Mouse (Mus musculus) hindbrain, embryonic 12.5 days (tissue): ENCODE results near the gene Lrrc26. TPM values are rescaled to one million over a fixed set of nuclear protein-coding genes. Genes with fewer than 3 reads are reported as not detected.
"Not testable (repeated sequence)": the region's sequence is repeated elsewhere in the genome, so short reads cannot be mapped to it uniquely, and the experiment has no call there.

ENCODE experiments used
- ATAC-seq: fragments of 200-750 bp; cut with Nextera tagmentation; 2 replicates; pipeline ENCODE4 v1.8.0; 2017; ENCODE audit warnings: moderate TSS enrichment; ENCODE audit not compliant: low FRiP score
- H3K27ac ChIP-seq: fragments of 300-500 bp; sonication (generic); 2 replicates; pipeline ENCODE4 v1.5.1; 2016; ENCODE audit warnings: mild to moderate bottlenecking
- H3K27me3 ChIP-seq: fragments of 300-500 bp; sonication (generic); 2 replicates; pipeline ENCODE4 v1.6.1; 2016; ENCODE audit warnings: mild to moderate bottlenecking
- H3K36me3 ChIP-seq: fragments of 300-500 bp; sonication (generic); 2 replicates; pipeline ENCODE4 v1.6.1; 2016; ENCODE audit warnings: mild to moderate bottlenecking
- H3K4me1 ChIP-seq: fragments of 300-500 bp; sonication (generic); 2 replicates; pipeline ENCODE4 v1.6.1; 2016
- H3K4me2 ChIP-seq: fragments of 300-500 bp; sonication (generic); replicated peaks from 2 replicates; pipeline ENCODE4 v1.6.1; 2016; ENCODE audit warnings: mild to moderate bottlenecking
- H3K4me3 ChIP-seq: fragments of 300-500 bp; sonication (generic); 2 replicates; pipeline ENCODE4 v1.5.1; 2016; ENCODE audit warnings: mild to moderate bottlenecking
- H3K9ac ChIP-seq: fragments of 300-500 bp; sonication (generic); 2 replicates; pipeline ENCODE4 v1.6.1; 2016; ENCODE audit warnings: mild to moderate bottlenecking, moderate library complexity
- H3K9me3 ChIP-seq: fragments of 300-500 bp; sonication (generic); replicated peaks from 2 replicates; pipeline ENCODE4 v1.6.1; 2016; ENCODE audit warnings: mild to moderate bottlenecking
- WGBS: fragments of 180-500 bp; shearing (Covaris S2); methylation state at CpG from one replicate; pipeline ENCODE4 v1.1.7; 2016; 5-methylcytosine and 5-hydroxymethylcytosine counted together
- polyA plus RNA-seq: library from polyadenylated mRNA; unstranded; fragments of >200 nt; fragmentation: Nextera tagmentation; extraction: Ambion mirVana; gene quantifications from 2 replicates; pipeline ENCODE4 v1.2.1, GENCODE M21; 2016

Lrrc26 gene
- polyA plus RNA-seq, 1 experiment from 2014 or later = not detected

DNA sequence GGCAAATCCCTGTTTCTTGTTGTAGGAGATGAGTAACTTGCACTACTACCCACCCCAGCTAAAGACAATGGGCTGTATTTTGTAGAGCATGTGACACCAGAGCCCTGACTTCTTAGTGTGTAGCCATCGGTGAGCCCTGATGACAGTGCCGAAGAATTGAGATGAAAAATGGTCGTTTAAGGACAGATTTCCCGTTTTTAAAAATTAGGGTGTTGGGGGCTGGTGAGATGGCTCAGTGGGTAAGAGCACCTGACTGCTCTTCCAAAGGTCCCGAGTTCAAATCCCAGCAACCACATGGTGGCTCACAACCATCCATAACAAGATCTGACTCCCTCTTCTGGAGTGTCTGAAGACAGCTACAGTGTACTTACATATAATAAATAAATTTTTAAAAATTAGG is 32.5 kb upstream of the Lrrc26 start:
- H3K27ac ChIP-seq, H3K9me3 ChIP-seq, H3K36me3 ChIP-seq, H3K9ac ChIP-seq, H3K4me2 ChIP-seq, H3K4me3 ChIP-seq, ATAC-seq, H3K27me3 ChIP-seq: not testable (repeated sequence)
- peaks cover 19% of the 10 kb centered on the region for H3K4me1 ChIP-seq
- WGBS = 85% methylated on average over 5 of the region's 5 CpGs

GRCm38 (mm10) chr2:25258887-25259286 is 30.8 kb upstream of the Lrrc26 start:
- Histone ChIP-seq H3K4me1 (peaks cover 28% of the 10 kb centered on the region), H3K9me3 (no peaks in the 10 kb centered on the region), H3K27ac (no peak overlapping the region), H3K36me3 (no peaks in the 10 kb centered on the region), H3K27me3 (peaks cover 10% of the 10 kb centered on the region), H3K4me2 (no peak overlapping the region), H3K9ac (no peak overlapping the region), H3K4me3 (no peak overlapping the region)
- 54% methylated on average over 2 of the region's 2 CpGs for whole genome bisulfite sequencing
- no peak for ATAC-seq

DNA sequence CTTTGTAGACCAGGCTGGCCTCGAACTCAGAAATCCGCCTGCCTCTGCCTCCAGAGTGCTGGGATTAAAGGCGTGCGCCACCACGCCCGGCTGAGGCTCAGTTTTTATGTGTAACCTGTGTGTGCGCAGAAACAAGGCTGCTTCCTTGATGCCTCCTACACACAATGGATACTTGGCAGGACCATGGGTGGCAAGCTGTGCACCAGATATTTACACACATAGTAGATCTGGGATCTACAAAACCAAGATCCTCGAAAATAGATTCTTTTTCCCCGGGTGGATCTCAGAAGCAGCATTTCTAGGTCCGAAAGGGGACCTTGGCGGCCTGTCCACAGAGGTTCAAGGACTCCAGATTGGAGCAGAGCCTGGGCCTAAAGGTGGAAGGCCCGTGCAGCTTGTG is 27.8 kb upstream of the Lrrc26 start:
- H3K27ac ChIP-seq = no peak overlapping the region
- no peaks in the 10 kb centered on the region for H3K36me3 ChIP-seq
- peaks cover 23% of the 10 kb centered on the region for H3K27me3 ChIP-seq
- WGBS = 48% methylated on average over 12 of the region's 12 CpGs
- 0 out of 2 replicates have a peak, but pooled peaks have one; percentile 3 for ATAC-seq
- H3K4me2 ChIP-seq = peak overlapping the region; percentile 99
- no peaks in the 10 kb centered on the region for H3K9me3 ChIP-seq
- H3K4me3 ChIP-seq = peak overlapping the region; percentile 62
- peaks cover 41% of the 10 kb centered on the region for H3K4me1 ChIP-seq
- peak overlapping the region; percentile 55 for H3K9ac ChIP-seq

- peak within 1 kb of the TSS; percentile 99 for H3K4me2 ChIP-seq
- peaks cover 46% of the 10 kb centered on the region for H3K4me1 ChIP-seq
- H3K4me3 ChIP-seq = peak within 1 kb of the TSS; percentile 62
- H3K36me3 ChIP-seq = no peaks in the 10 kb centered on the region
- peak; percentile 98 for ATAC-seq
- under 1% methylated on average over 39 of the region's 39 CpGs for WGBS
- H3K9me3 ChIP-seq = no peaks in the 10 kb centered on the region
- peak within 1 kb of the TSS; percentile 49 for H3K27ac ChIP-seq
- H3K27me3 ChIP-seq = peaks cover 23% of the 10 kb centered on the region
- peak within 1 kb of the TSS; percentile 73 for H3K9ac ChIP-seq
Measured at GRCm38 (mm10) chr2:25262291-25262767, 27.4 kb upstream of the Lrrc26 start, which contains the start of gene Tprn. Tprn (plus strand) TSS chr2:25262618.

DNA sequence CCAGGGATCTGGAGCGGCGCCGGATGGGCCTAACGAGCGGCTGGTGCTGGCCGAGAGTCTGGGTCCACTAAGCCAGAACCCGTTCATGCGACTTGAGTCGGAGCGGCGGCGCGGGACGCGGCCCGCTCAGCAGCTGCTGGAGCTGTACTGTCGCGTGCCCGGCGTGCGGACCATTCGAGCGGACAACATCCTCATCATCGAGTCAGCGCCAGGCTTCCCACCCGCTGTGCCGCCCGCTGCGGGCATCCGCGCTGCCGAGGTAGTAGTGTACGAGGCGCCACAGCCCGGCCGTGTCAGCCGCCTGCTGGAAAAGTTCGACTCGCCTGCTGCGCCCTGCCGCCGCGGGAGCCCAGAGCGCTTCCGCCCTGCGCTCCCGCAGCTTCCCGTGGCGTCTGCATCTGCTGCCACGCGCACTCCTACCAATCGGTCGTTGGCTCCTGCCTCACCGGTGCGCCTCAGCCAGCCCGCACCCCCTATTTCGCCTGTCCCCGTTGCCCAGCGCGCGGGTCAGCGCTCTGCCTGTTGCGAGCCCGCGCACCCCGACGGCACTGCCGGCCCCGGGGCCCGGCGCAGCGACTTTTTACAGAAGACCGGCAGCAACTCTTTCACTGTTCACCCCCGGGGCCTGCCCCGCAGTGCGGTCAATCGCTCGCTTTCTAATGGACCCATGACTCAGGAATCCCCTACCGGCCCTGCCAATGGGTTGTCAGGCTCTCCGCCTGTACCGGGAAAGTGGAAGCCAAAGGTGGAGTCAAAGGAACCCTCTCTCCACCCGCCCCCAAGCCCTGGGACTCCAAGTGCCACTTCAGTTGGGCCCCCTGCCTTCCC is 26.7 kb upstream of the Lrrc26 start:
- H3K9me3 ChIP-seq = no peaks in the 10 kb centered on the region
- H3K4me2 ChIP-seq = peak overlapping the region; percentile 99
- H3K4me1 ChIP-seq = peaks cover 52% of the 10 kb centered on the region
- ATAC-seq = peak; percentile 35
- under 1% methylated on average over 81 of the region's 82 CpGs for WGBS
- H3K36me3 ChIP-seq = no peaks in the 10 kb centered on the region
- H3K27me3 ChIP-seq = peaks cover 23% of the 10 kb centered on the region
- H3K4me3 ChIP-seq = peak overlapping the region; percentile 62
- H3K9ac ChIP-seq = peak overlapping the region; percentile 73
- H3K27ac ChIP-seq = peak overlapping the region; percentile 49

GRCm38 (mm10) chr2:25263623-25264285 is 26.0 kb upstream of the Lrrc26 start:
- Histone ChIP-seq H3K4me2 (peak overlapping the region; percentile 99), H3K4me3 (peak overlapping the region; percentile 62), H3K27ac (no peak overlapping the region), H3K27me3 (peaks cover 23% of the 10 kb centered on the region), H3K9ac (peak overlapping the region; percentile 73), H3K36me3 (0 out of 2 replicates have a peak, but pooled peaks cover 4% of the 10 kb centered on the region), H3K4me1 (peaks cover 52% of the 10 kb centered on the region), H3K9me3 (no peaks in the 10 kb centered on the region)
- no peak for ATAC-seq
- 20% methylated on average over 12 of the region's 12 CpGs for WGBS

DNA sequence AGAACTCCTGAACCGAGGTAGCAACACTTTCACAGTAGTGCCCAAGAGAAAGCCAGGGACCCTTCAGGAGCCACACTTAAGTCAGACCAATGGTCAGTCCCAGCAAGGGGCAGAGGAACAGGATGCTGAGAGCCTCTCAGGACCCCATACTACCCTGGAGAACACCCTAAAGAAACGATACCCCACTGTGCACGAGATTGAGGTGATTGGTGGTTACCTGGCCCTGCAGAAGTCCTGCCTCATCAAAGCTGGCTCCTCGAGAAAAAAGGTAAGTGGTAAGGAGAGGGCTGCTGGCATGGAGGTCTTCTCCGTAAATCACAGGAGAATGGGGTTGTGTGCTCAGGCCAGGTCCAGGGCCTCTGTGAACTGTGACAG is 25.4 kb upstream of the Lrrc26 start:
- Histone ChIP-seq H3K27me3 (peaks cover 23% of the 10 kb centered on the region), H3K4me3 (peak overlapping the region; percentile 62), H3K9me3 (no peaks in the 10 kb centered on the region), H3K36me3 (peaks cover 9% of the 10 kb centered on the region), H3K4me1 (peaks cover 52% of the 10 kb centered on the region), H3K9ac (peak overlapping the region; percentile 13; the same call in 1 of the 2 replicates), H3K27ac (no peak overlapping the region), H3K4me2 (peak overlapping the region; percentile 99)
- no peak for ATAC-seq
- WGBS = 83% methylated on average over 5 of the region's 5 CpGs

DNA sequence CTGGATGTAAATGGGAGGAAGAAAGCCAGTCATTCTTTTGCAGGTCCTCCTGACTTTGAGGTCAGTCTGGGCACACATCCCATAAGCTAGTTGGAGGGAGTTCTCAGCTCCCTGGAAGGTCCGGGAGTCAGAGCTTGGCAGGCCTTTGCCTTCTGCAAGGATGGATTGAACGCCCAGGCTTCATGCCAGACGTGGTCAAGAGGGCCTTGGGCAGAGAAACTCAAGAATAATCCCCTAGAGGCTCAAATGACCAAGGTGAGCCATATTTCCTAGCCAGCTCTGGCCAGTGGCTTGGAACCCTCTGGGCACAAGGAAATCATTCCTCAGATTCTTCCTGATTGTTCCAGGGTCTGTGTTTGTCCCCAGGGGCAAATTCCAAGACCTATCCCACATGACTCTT is 24.9 kb upstream of the Lrrc26 start:
- 74% methylated on average over 3 of the region's 3 CpGs for WGBS
- Histone ChIP-seq H3K9ac (0 out of 2 replicates have a peak overlapping the region, but pooled peaks have one; percentile 13), H3K4me1 (peaks cover 52% of the 10 kb centered on the region)

DNA sequence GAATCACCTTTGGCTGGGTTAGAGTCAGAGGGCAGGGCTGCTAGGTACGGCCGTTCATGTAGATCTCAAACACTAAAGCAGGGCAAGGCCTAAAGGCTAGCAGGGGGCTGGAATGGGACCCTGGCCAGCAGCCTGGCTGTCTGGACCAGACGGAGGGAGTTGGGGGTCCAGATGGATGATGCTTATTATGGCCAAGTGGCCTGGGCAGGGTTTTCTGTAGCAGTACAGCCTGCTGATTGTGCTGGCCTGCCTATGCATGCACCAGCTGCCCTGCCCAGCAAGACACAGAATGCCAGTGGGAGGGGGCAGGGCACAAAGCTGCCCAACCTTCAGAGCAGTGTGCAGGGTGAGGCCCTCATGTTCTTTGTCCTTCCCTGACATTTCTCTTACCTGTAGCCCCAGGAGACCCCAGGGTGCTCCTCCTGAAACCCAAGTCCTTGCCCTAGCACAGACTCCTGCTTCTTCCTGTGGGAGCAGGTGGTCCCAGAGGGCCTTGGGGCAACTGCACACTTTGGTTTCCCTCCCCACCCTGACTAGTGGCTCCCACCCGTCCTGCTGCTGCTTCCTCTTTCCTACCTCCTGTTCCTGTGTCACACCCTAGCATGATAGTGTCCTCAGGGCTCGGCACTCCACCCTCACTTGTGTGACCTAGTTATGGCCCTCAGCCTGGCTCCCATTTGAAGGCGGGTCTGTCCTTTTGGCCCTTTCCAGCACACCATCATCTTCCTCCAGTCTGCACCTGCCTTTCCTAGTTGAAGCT is 23.6 kb upstream of the Lrrc26 start:
- Histone ChIP-seq H3K4me1 (peaks cover 58% of the 10 kb centered on the region), H3K4me3 (no peak overlapping the region), H3K27ac (0 out of 2 replicates have a peak overlapping the region, but pooled peaks have one; percentile 8), H3K4me2 (peak overlapping the region; percentile 99), H3K9me3 (no peaks in the 10 kb centered on the region), H3K36me3 (peaks cover 19% of the 10 kb centered on the region), H3K27me3 (peaks cover 23% of the 10 kb centered on the region), H3K9ac (peak overlapping the region; percentile 13)
- 61% methylated on average over 6 of the region's 6 CpGs for WGBS
- no peak for ATAC-seq

More for the DNA sequence above, 24.9 kb upstream of the Lrrc26 start:
- peaks cover 15% of the 10 kb centered on the region for H3K36me3 ChIP-seq
- H3K4me3 ChIP-seq = 0 out of 2 replicates have a peak overlapping the region, but pooled peaks have one; percentile 1
- no peaks in the 10 kb centered on the region for H3K9me3 ChIP-seq
- H3K4me2 ChIP-seq = peak overlapping the region; percentile 99
- no peak for ATAC-seq
- H3K27me3 ChIP-seq = peaks cover 23% of the 10 kb centered on the region
- no peak overlapping the region for H3K27ac ChIP-seq

GRCm38 (mm10) chr2:25266720-25267119 is 23.0 kb upstream of the Lrrc26 start:
- Histone ChIP-seq H3K4me2 (peak overlapping the region; percentile 99), H3K36me3 (peaks cover 19% of the 10 kb centered on the region), H3K27ac (peak overlapping the region; percentile 8; the same call in 1 of the 2 replicates), H3K9ac (peak overlapping the region; percentile 13), H3K4me3 (no peak overlapping the region; the same call in 1 of the 2 replicates), H3K4me1 (peaks cover 65% of the 10 kb centered on the region), H3K9me3 (no peaks in the 10 kb centered on the region), H3K27me3 (peaks cover 23% of the 10 kb centered on the region)
- WGBS = 46% methylated on average over 2 of the region's 2 CpGs
- no peak for ATAC-seq

DNA sequence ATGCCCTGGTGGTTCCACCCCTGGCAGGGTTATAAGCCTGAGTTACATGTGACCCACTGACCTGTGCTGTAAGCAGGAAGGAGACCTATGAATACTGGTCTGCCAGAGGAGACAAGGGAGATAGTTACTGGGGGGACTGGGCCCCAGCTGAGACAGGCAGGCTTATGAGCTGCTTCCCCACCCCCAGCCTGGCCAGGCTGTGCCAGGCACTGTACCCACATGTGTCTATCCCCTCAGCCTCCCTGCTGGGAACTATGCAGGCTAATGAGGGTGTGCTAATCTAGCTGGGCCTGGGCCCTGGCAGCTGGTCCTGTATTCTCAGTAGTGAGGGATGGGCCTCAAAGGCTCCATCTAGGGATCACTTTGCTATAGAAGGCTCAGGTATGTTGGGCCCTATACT is 22.5 kb upstream of the Lrrc26 start:
- Histone ChIP-seq H3K36me3 (peaks cover 19% of the 10 kb centered on the region), H3K27me3 (peaks cover 23% of the 10 kb centered on the region), H3K27ac (no peak overlapping the region; the same call in 1 of the 2 replicates), H3K9ac (no peak overlapping the region), H3K9me3 (no peaks in the 10 kb centered on the region), H3K4me2 (peak overlapping the region; percentile 99), H3K4me3 (no peak overlapping the region; the same call in 1 of the 2 replicates), H3K4me1 (peaks cover 62% of the 10 kb centered on the region)
- ATAC-seq = no peak
